Mouse (Mus musculus) lung, embryonic 15.5 days (tissue): ENCODE measurements around the gene B630019K06Rik. TPM values are rescaled to one million over a fixed set of nuclear protein-coding genes. Genes with fewer than 3 reads are reported as not detected.
A peak's percentile ranks its signal among the peaks of the same experiment; 100 is the strongest.
"Not testable (repeated sequence)": the region's sequence is repeated elsewhere in the genome, so short reads cannot be mapped to it uniquely, and the experiment has no call there.

Experiments
- ATAC-seq: fragments of 200-750 bp; cut with Nextera tagmentation; 2 replicates; pipeline ENCODE4 v1.8.0; 2017; ENCODE audit warnings: moderate number of reproducible peaks, borderline replicate concordance; ENCODE audit not compliant: low FRiP score, low TSS enrichment; ENCODE audit errors: extremely low read depth
- H3K27ac ChIP-seq: fragments of 300-500 bp; sonication (generic); 2 replicates; pipeline ENCODE4 v1.5.1; 2015; ENCODE audit warnings: moderate library complexity, mild to moderate bottlenecking, inconsistent platforms
- H3K27me3 ChIP-seq: fragments of 300-500 bp; sonication (generic); 2 replicates; pipeline ENCODE4 v1.6.1; 2015; ENCODE audit warnings: inconsistent platforms
- H3K36me3 ChIP-seq: fragments of 300-500 bp; sonication (generic); 2 replicates; pipeline ENCODE4 v1.6.1; 2015; ENCODE audit warnings: inconsistent platforms
- H3K4me1 ChIP-seq: fragments of 300-500 bp; sonication (generic); 2 replicates; pipeline ENCODE4 v1.6.1; 2015; ENCODE audit warnings: inconsistent platforms
- H3K4me2 ChIP-seq: fragments of 300-500 bp; sonication (generic); 2 replicates; pipeline ENCODE4 v1.6.1; 2015; ENCODE audit warnings: inconsistent platforms, mild to moderate bottlenecking, moderate library complexity
- H3K4me3 ChIP-seq: fragments of 300-500 bp; sonication (generic); 2 replicates; pipeline ENCODE4 v1.5.1; 2015; ENCODE audit warnings: mild to moderate bottlenecking, inconsistent platforms
- H3K9ac ChIP-seq: fragments of 300-500 bp; sonication (generic); 2 replicates; pipeline ENCODE4 v1.6.1; 2015; ENCODE audit warnings: inconsistent platforms
- H3K9me3 ChIP-seq: fragments of 300-500 bp; sonication (generic); 2 replicates; pipeline ENCODE4 v1.6.1; 2016; ENCODE audit warnings: inconsistent platforms
- WGBS: fragments of 180-500 bp; shearing (Covaris S2); methylation state at CpG from one replicate; pipeline ENCODE4 v1.1.7; 2015; 5-methylcytosine and 5-hydroxymethylcytosine counted together
- polyA plus RNA-seq: library from polyadenylated mRNA; unstranded; fragments of >200 nt; fragmentation: Nextera tagmentation; extraction: Ambion mirVana; gene quantifications from 2 replicates; pipeline ENCODE4 v1.2.1, GENCODE M21; 2015

The B630019K06Rik gene
- 5.1 and 5.3 TPM in 2 replicates for polyA plus RNA-seq

GRCm38 (mm10) chrX:8892343-8893155 is at the start of gene B630019K06Rik:
Gene B630019K06Rik (plus strand): TSS chrX:8892382.
- ATAC-seq: peak; percentile 95
- WGBS: 18% methylated on average over 58 of the region's 95 CpGs

GRCm38 (mm10) chrX:8843694-8844093 is 48.5 kb upstream of the B630019K06Rik start, which contains the start of gene Gm6592:
Gene Gm6592 (plus strand): TSS chrX:8843994.
- no peaks in the 10 kb centered on the region for H3K4me1 ChIP-seq
- no peak within 1 kb of the TSS for H3K4me3 ChIP-seq
- no peak within 1 kb of the TSS for H3K4me2 ChIP-seq
- WGBS: 64% methylated on average over 1 of the region's 1 CpGs
- H3K9me3 ChIP-seq: no peaks in the 10 kb centered on the region
- no peak within 1 kb of the TSS for H3K27ac ChIP-seq
- H3K36me3 ChIP-seq: no peaks in the 10 kb centered on the region
- no peak within 1 kb of the TSS for H3K9ac ChIP-seq
- no peak for ATAC-seq
- H3K27me3 ChIP-seq: no peaks in the 10 kb centered on the region

More at GRCm38 (mm10) chrX:8892343-8893155, at the start of gene B630019K06Rik:
- Histone ChIP-seq H3K9ac (peak within 1 kb of the TSS; percentile 65), H3K27me3 (no peaks in the 10 kb centered on the region), H3K9me3 (no peaks in the 10 kb centered on the region), H3K4me1 (no peaks in the 10 kb centered on the region), H3K36me3 (no peaks in the 10 kb centered on the region), H3K4me2 (peak within 1 kb of the TSS; percentile 76), H3K27ac (peak within 1 kb of the TSS; percentile 88), H3K4me3 (peak within 1 kb of the TSS; percentile 59)

GRCm38 (mm10) chrX:8852486-8852885 is 39.7 kb upstream of the B630019K06Rik start:
- no peaks in the 10 kb centered on the region for H3K9me3 ChIP-seq
- no peak overlapping the region for H3K4me3 ChIP-seq
- H3K27me3 ChIP-seq: no peaks in the 10 kb centered on the region
- no peak overlapping the region for H3K27ac ChIP-seq
- no peak for ATAC-seq
- no peaks in the 10 kb centered on the region for H3K36me3 ChIP-seq
- H3K4me1 ChIP-seq: no peaks in the 10 kb centered on the region
- no peak overlapping the region for H3K4me2 ChIP-seq
- WGBS: 88% methylated on average over 10 of the region's 10 CpGs
- H3K9ac ChIP-seq: no peak overlapping the region

- not testable (repeated sequence) for H3K4me3 ChIP-seq, H3K27me3 ChIP-seq, H3K9me3 ChIP-seq, H3K27ac ChIP-seq, H3K36me3 ChIP-seq, ATAC-seq, H3K4me2 ChIP-seq, H3K4me1 ChIP-seq, H3K9ac ChIP-seq
- 0% methylated on average over 3 of the region's 3 CpGs for WGBS
Observed at GRCm38 (mm10) chrX:8864331-8864730, 27.9 kb upstream of the B630019K06Rik start.

GRCm38 (mm10) chrX:8873953-8874352 is 18.2 kb upstream of the B630019K06Rik start, which contains the start of gene Gm5751:
Gene Gm5751 (plus strand): TSS chrX:8874253.
- H3K27me3 ChIP-seq, H3K4me1 ChIP-seq, H3K4me3 ChIP-seq, ATAC-seq, H3K36me3 ChIP-seq, H3K27ac ChIP-seq, H3K4me2 ChIP-seq, H3K9ac ChIP-seq, H3K9me3 ChIP-seq: not testable (repeated sequence)
- 88% methylated on average over 3 of the region's 4 CpGs for WGBS

- no peak overlapping the region for H3K4me2 ChIP-seq
- H3K4me3 ChIP-seq: no peak overlapping the region
- no peaks in the 10 kb centered on the region for H3K9me3 ChIP-seq
- ATAC-seq: no peak
- H3K27me3 ChIP-seq: no peaks in the 10 kb centered on the region
- 64% methylated on average over 4 of the region's 4 CpGs for WGBS
- H3K27ac ChIP-seq: no peak overlapping the region
- no peaks in the 10 kb centered on the region for H3K36me3 ChIP-seq
- H3K4me1 ChIP-seq: no peaks in the 10 kb centered on the region
- no peak overlapping the region for H3K9ac ChIP-seq
Observed at GRCm38 (mm10) chrX:8884336-8884735, 7.8 kb upstream of the B630019K06Rik start.

- 20% methylated on average over 3 of the region's 9 CpGs for WGBS
- 0 out of 2 replicates have a peak overlapping the region, but pooled peaks have one; percentile 88 for H3K27ac ChIP-seq
- peak overlapping the region; percentile 59 for H3K4me3 ChIP-seq
- H3K27me3 ChIP-seq: no peaks in the 10 kb centered on the region
- no peaks in the 10 kb centered on the region for H3K36me3 ChIP-seq
- peak overlapping the region; percentile 76 for H3K4me2 ChIP-seq
- no peaks in the 10 kb centered on the region for H3K9me3 ChIP-seq
- no peaks in the 10 kb centered on the region for H3K4me1 ChIP-seq
- H3K9ac ChIP-seq: no peak overlapping the region
- ATAC-seq: no peak
Observed at GRCm38 (mm10) chrX:8891975-8892342, 223 bp upstream of the B630019K06Rik start.

GRCm38 (mm10) chrX:8893182-8893651 is 1.0 kb downstream of the B630019K06Rik start:
- H3K27ac ChIP-seq: peak overlapping the region; percentile 88
- H3K9ac ChIP-seq: peak overlapping the region; percentile 65
- ATAC-seq: peak; percentile 66; the same call in 1 of the 2 replicates
- H3K4me2 ChIP-seq: peak overlapping the region; percentile 76
- peak overlapping the region; percentile 59 for H3K4me3 ChIP-seq
- H3K36me3 ChIP-seq: no peaks in the 10 kb centered on the region
- 13% methylated on average over 38 of the region's 42 CpGs for WGBS
- no peaks in the 10 kb centered on the region for H3K9me3 ChIP-seq
- H3K4me1 ChIP-seq: no peaks in the 10 kb centered on the region
- no peaks in the 10 kb centered on the region for H3K27me3 ChIP-seq

- Histone ChIP-seq H3K27ac (no peak overlapping the region), H3K9ac (no peak overlapping the region), H3K27me3 (no peaks in the 10 kb centered on the region), H3K9me3 (no peaks in the 10 kb centered on the region), H3K4me3 (no peak overlapping the region), H3K4me1 (no peaks in the 10 kb centered on the region), H3K4me2 (no peak overlapping the region), H3K36me3 (no peaks in the 10 kb centered on the region)
- ATAC-seq: no peak
- 80% methylated on average over 4 of the region's 4 CpGs for WGBS
Observed at GRCm38 (mm10) chrX:8900823-8901222, 8.6 kb downstream of the B630019K06Rik start.

- no peak for ATAC-seq
- H3K27ac ChIP-seq: no peak overlapping the region
- H3K9ac ChIP-seq: no peak overlapping the region
- H3K27me3 ChIP-seq: no peaks in the 10 kb centered on the region
- H3K4me2 ChIP-seq: no peak overlapping the region
- no peaks in the 10 kb centered on the region for H3K9me3 ChIP-seq
- H3K4me1 ChIP-seq: no peaks in the 10 kb centered on the region
- no peaks in the 10 kb centered on the region for H3K36me3 ChIP-seq
- H3K4me3 ChIP-seq: no peak overlapping the region
- WGBS: 24% methylated on average over 7 of the region's 7 CpGs
Observed at GRCm38 (mm10) chrX:8901906-8902472, 9.8 kb downstream of the B630019K06Rik start.

GRCm38 (mm10) chrX:8921080-8921479 is 28.9 kb downstream of the B630019K06Rik start:
- Histone ChIP-seq H3K4me1 (no peaks in the 10 kb centered on the region), H3K4me3 (no peak overlapping the region), H3K9ac (no peak overlapping the region), H3K36me3 (no peaks in the 10 kb centered on the region), H3K27me3 (no peaks in the 10 kb centered on the region), H3K27ac (no peak overlapping the region), H3K4me2 (no peak overlapping the region), H3K9me3 (no peaks in the 10 kb centered on the region)
- no peak for ATAC-seq
- WGBS: 67% methylated on average over 4 of the region's 4 CpGs
